Mouse (Mus musculus) liver, adult 2 months (tissue): ENCODE measurements around the gene Klhl15. TPM values are rescaled to one million over a fixed set of nuclear protein-coding genes. Genes with fewer than 3 reads are reported as not detected.
"Not testable (repeated sequence)": the region's sequence is repeated elsewhere in the genome, so short reads cannot be mapped to it uniquely, and the experiment has no call there.

Source experiments
- DNase-seq: peaks from one replicate; pipeline ENCODE4 v3.0.0-alpha.2; 2011; ENCODE audit warnings: low read depth, low spot score; ENCODE audit errors: extremely low read depth
- H3K27ac ChIP-seq: fragments of 200-500 bp; replicated peaks from 2 replicates; pipeline ENCODE4 v1.5.1; 2012; ENCODE audit warnings: low read depth, mild to moderate bottlenecking, control low read depth, inconsistent platforms, low read length; ENCODE audit not compliant: insufficient read depth
- H3K27me3 ChIP-seq: fragments of 200-500 bp; 2 replicates; pipeline ENCODE4 v1.6.1; 2012; ENCODE audit warnings: mild to moderate bottlenecking, moderate library complexity, low read length, inconsistent platforms; ENCODE audit not compliant: control insufficient read depth, insufficient read depth
- H3K36me3 ChIP-seq: fragments of 200-500 bp; 2 replicates; pipeline ENCODE4 v1.6.1; 2012; ENCODE audit warnings: low read length, inconsistent platforms; ENCODE audit not compliant: control insufficient read depth, insufficient read depth
- H3K4me1 ChIP-seq: fragments of 200-500 bp; 2 replicates; pipeline ENCODE4 v1.6.1; 2011; ENCODE audit warnings: low read length; ENCODE audit not compliant: control insufficient read depth, insufficient read depth
- H3K4me3 ChIP-seq: fragments of 200-500 bp; 2 replicates; pipeline ENCODE4 v1.5.1; 2011; ENCODE audit warnings: low read depth, mild to moderate bottlenecking, control low read depth, low read length, moderate library complexity; ENCODE audit not compliant: insufficient read depth
- H3K79me2 ChIP-seq: fragments of 200-500 bp; 2 replicates; pipeline ENCODE4 v1.6.1; 2012; ENCODE audit warnings: inconsistent platforms, mild to moderate bottlenecking, low read length, moderate library complexity; ENCODE audit not compliant: control insufficient read depth, insufficient read depth
- H3K9ac ChIP-seq: fragments of 200-500 bp; 2 replicates; pipeline ENCODE4 v1.6.1; 2012; ENCODE audit warnings: low read depth, mild to moderate bottlenecking, control low read depth, inconsistent platforms, low read length
- CTCF ChIP-seq: fragments of 200-500 bp; IDR thresholded peaks from 2 replicates; pipeline ENCODE4 v1.5.1; 2011; ENCODE audit warnings: low read depth, low read length, control low read depth
- POLR2A ChIP-seq: fragments of 200-500 bp; IDR thresholded peaks from 2 replicates; pipeline ENCODE4 v1.6.1; 2011; ENCODE audit warnings: low read length, control low read depth; ENCODE audit not compliant: insufficient read depth; ENCODE audit errors: extremely low read depth
- WGBS: fragments of 180-500 bp; shearing (Covaris S2); methylation state at CpG from one replicate; pipeline ENCODE4 v1.1.7; 2018; 5-methylcytosine and 5-hydroxymethylcytosine counted together
- polyA plus RNA-seq: library from polyadenylated mRNA; depleted of rRNA; stranded (reverse); fragments of >200 nt; gene quantifications from 2 replicates; pipeline ENCODE4 v1.2.3, GENCODE M21; 2012; rRNA removed
- total RNA-seq: library from RNA; depleted of rRNA; stranded (reverse); fragments of >200 nt; gene quantifications from 2 replicates; pipeline ENCODE4 v1.2.3, GENCODE M21; 2014; rRNA removed

Gene Klhl15
- total RNA-seq (5.9 and 7.4 TPM in 2 replicates), polyA plus RNA-seq (1.8 and 3.9 TPM in 2 replicates)

- Histone ChIP-seq H3K4me3 (peak within 1 kb of the TSS; percentile 100), H3K9ac (peak within 1 kb of the TSS; percentile 97), H3K79me2 (peaks cover 5% of the 10 kb centered on the region), H3K4me1 (no peaks in the 10 kb centered on the region; the same call in 1 of the 2 replicates), H3K27ac (peak within 1 kb of the TSS; percentile 99), H3K36me3 (no peaks in the 10 kb centered on the region), H3K27me3 (no peaks in the 10 kb centered on the region)
- WGBS: 1% methylated on average over 20 of the region's 70 CpGs
- TF ChIP-seq POLR2A (peak; percentile 61), CTCF (no peak)
- DNase-seq: peak; percentile 57
Measured at GRCm38 (mm10) chrX:94234532-94235189, at the start of gene Klhl15. TSS of gene Klhl15 (plus strand) at chrX:94234599.

GRCm38 (mm10) chrX:94185156-94185555, 49.2 kb upstream of the Klhl15 start:
- Histone ChIP-seq H3K79me2 (no peaks in the 10 kb centered on the region), H3K36me3 (no peaks in the 10 kb centered on the region), H3K27me3 (no peaks in the 10 kb centered on the region), H3K4me3 (no peak overlapping the region), H3K4me1 (no peaks in the 10 kb centered on the region), H3K9ac (no peak overlapping the region), H3K27ac (no peak overlapping the region)
- TF ChIP-seq POLR2A (no peak), CTCF (no peak)
- WGBS: 0% methylated on average over 1 of the region's 1 CpGs
- peak; percentile 28 for DNase-seq

- not testable (repeated sequence) for H3K4me1 ChIP-seq, H3K4me3 ChIP-seq, H3K27ac ChIP-seq, H3K79me2 ChIP-seq, DNase-seq, H3K27me3 ChIP-seq, H3K9ac ChIP-seq
- TF ChIP-seq CTCF: 0 out of 2 replicates have a peak, but pooled peaks have one; percentile 6
- WGBS: 66% methylated on average over 4 of the region's 4 CpGs
- H3K36me3 ChIP-seq: peaks cover 26% of the 10 kb centered on the region
Measured at GRCm38 (mm10) chrX:94193901-94194300, 40.5 kb upstream of the Klhl15 start.

- Histone ChIP-seq H3K9ac (no peak overlapping the region), H3K27me3 (no peaks in the 10 kb centered on the region), H3K79me2 (no peaks in the 10 kb centered on the region), H3K4me3 (no peak overlapping the region), H3K4me1 (no peaks in the 10 kb centered on the region), H3K36me3 (peaks cover 33% of the 10 kb centered on the region), H3K27ac (no peak overlapping the region)
- 80% methylated on average over 5 of the region's 5 CpGs for WGBS
- DNase-seq: no peak
- peak; percentile 50; the same call in 1 of the 2 replicates for TF ChIP-seq CTCF
- TF ChIP-seq POLR2A: no peak
Measured at GRCm38 (mm10) chrX:94197789-94198188, 36.6 kb upstream of the Klhl15 start.

GRCm38 (mm10) chrX:94212264-94212596, 22.2 kb upstream of the Klhl15 start:
- 0% methylated on average over 12 of the region's 12 CpGs for WGBS

More at GRCm38 (mm10) chrX:94212264-94212596, 22.2 kb upstream of the Klhl15 start:
- peak overlapping the region; percentile 100 for H3K4me3 ChIP-seq
- no peaks in the 10 kb centered on the region for H3K79me2 ChIP-seq
- peaks cover 12% of the 10 kb centered on the region; the same call in 1 of the 2 replicates for H3K36me3 ChIP-seq
- H3K27me3 ChIP-seq: no peaks in the 10 kb centered on the region
- peak overlapping the region; percentile 89 for H3K9ac ChIP-seq
- TF ChIP-seq CTCF (no peak), POLR2A (0 out of 2 replicates have a peak, but pooled peaks have one; percentile 36)
- H3K27ac ChIP-seq: peak overlapping the region; percentile 95
- DNase-seq: no peak
- H3K4me1 ChIP-seq: peaks cover 3% of the 10 kb centered on the region; the same call in 1 of the 2 replicates
